Comparison of ENCODE assay signal across 17 mouse cellular contexts in genomic region chr17:84018817-84019216, GRCm38 (mm10).
"Had no signal": no experiment of that assay in that cellular context is flagged by ENCODE, and none has a peak within 500 bp of the region (broad histone marks: within the 10 kb centered on the region; RNA-seq: fewer than 3 reads in every experiment).

No protein-coding gene starts in this region.

- H3K4me2 ChIP-seq: lung, embryonic 15.5 days; midbrain, embryonic 11.5 days; neural tube, embryonic 12.5 days; stomach, embryonic 15.5 days had no signal

- H3K27me3 ChIP-seq: lung, embryonic 15.5 days; neural tube, embryonic 12.5 days; stomach, embryonic 15.5 days had no signal

- DNase-seq: liver, postnatal 0 days; lung, adult 2 months; lung, postnatal 14 days; lung, postnatal 36 days; midbrain, embryonic 14.5 days; right cerebral cortex, postnatal 14 days; thymus, adult 2 months; thymus, postnatal 36 days had no signal

- H3K9me3 ChIP-seq: lung, embryonic 15.5 days; neural tube, embryonic 12.5 days; stomach, embryonic 15.5 days had no signal

- ATAC-seq: liver, postnatal 0 days; lung, postnatal 0 days; midbrain, embryonic 16.5 days had no signal

- H3K4me1 ChIP-seq: neural tube, embryonic 12.5 days; stomach, embryonic 15.5 days had no signal

- H3K9ac ChIP-seq: liver, postnatal 0 days; lung, embryonic 15.5 days; neural tube, embryonic 12.5 days; stomach, embryonic 15.5 days had no signal

- H3K27ac ChIP-seq: lung, embryonic 15.5 days; macrophage; neural tube, embryonic 12.5 days; stomach, embryonic 15.5 days had no signal

- H3K36me3 ChIP-seq: lung, embryonic 15.5 days; neural tube, embryonic 12.5 days; stomach, embryonic 15.5 days had no signal

- H3K4me3 ChIP-seq: lung, embryonic 15.5 days; megakaryocyte, embryonic 14.5 days; myocyte; neural tube, embryonic 12.5 days; stomach, embryonic 15.5 days had no signal
